Mouse (Mus musculus) adrenal gland, postnatal 10 days (tissue): ENCODE measurements around the gene Larp4b. TPM values are rescaled to one million over a fixed set of nuclear protein-coding genes. Genes with fewer than 3 reads are reported as not detected.
"Not testable (repeated sequence)": the region's sequence is repeated elsewhere in the genome, so short reads cannot be mapped to it uniquely, and the experiment has no call there.

Experiments
- DNase-seq: peaks from one replicate; pipeline ENCODE4 v3.0.0; 2021; ENCODE audit warnings: mixed read lengths
- long read RNA-seq, 2 experiments: library from polyadenylated mRNA; stranded (forward); transcript quantifications; one replicate each; pipeline ENCODE4 v2.0.0; 2021
- total RNA-seq, 2 experiments: library from RNA; stranded (reverse); gene quantifications; 2 replicates each; pipeline ENCODE4 v1.2.3; 2021

The Larp4b gene
- 10 to 100 TPM; 59.9 to 68.7 TPM for total RNA-seq
- long read RNA-seq, experiment 1, partial matches to known transcripts: 12 of 18 reads
- long read RNA-seq, experiment 1, other reads (novel, unspliced or antisense): 6 of 18 reads
- long read RNA-seq, experiment 2, full-length matches to known transcripts: 5 of 8 reads
- long read RNA-seq, experiment 2, partial matches to known transcripts: 1 of 8 reads
- long read RNA-seq, experiment 2, other reads (novel, unspliced or antisense): 2 of 8 reads

- peak; percentile 98 for DNase-seq
Observed at GRCm38 (mm10) chr13:9093316-9094155, at the start of gene Larp4b. Larp4b (plus strand) TSS chr13:9093881.

GRCm38 (mm10) chr13:9044731-9045130, 49.0 kb upstream of the Larp4b start:
- no peak for DNase-seq

GRCm38 (mm10) chr13:9052049-9052691, 41.5 kb upstream of the Larp4b start:
- DNase-seq: not testable (repeated sequence)

- no peak for DNase-seq
Observed at GRCm38 (mm10) chr13:9057277-9057676, 36.4 kb upstream of the Larp4b start.

GRCm38 (mm10) chr13:9058706-9059105, 35.0 kb upstream of the Larp4b start:
- no peak for DNase-seq

- peak; percentile 30 for DNase-seq
Observed at GRCm38 (mm10) chr13:9061394-9061793, 32.3 kb upstream of the Larp4b start.

GRCm38 (mm10) chr13:9064196-9064595, 29.5 kb upstream of the Larp4b start:
- DNase-seq: no peak

GRCm38 (mm10) chr13:9066107-9066506, 27.6 kb upstream of the Larp4b start:
- DNase-seq: no peak

GRCm38 (mm10) chr13:9071008-9071407, 22.7 kb upstream of the Larp4b start:
- DNase-seq: no peak

GRCm38 (mm10) chr13:9073818-9074217, 19.9 kb upstream of the Larp4b start:
- no peak for DNase-seq

- DNase-seq: no peak
Observed at GRCm38 (mm10) chr13:9075825-9076592, 17.7 kb upstream of the Larp4b start.

GRCm38 (mm10) chr13:9082128-9082883, 11.4 kb upstream of the Larp4b start:
- DNase-seq: no peak

GRCm38 (mm10) chr13:9094186-9094980, 702 bp downstream of the Larp4b start:
- DNase-seq: peak; percentile 54

GRCm38 (mm10) chr13:9099289-9099688, 5.6 kb downstream of the Larp4b start:
- DNase-seq: no peak

GRCm38 (mm10) chr13:9100517-9100916, 6.8 kb downstream of the Larp4b start:
- no peak for DNase-seq

GRCm38 (mm10) chr13:9106246-9106645, 12.6 kb downstream of the Larp4b start:
- DNase-seq: no peak

GRCm38 (mm10) chr13:9106992-9107858, 13.5 kb downstream of the Larp4b start:
- no peak for DNase-seq

GRCm38 (mm10) chr13:9113735-9114134, 20.1 kb downstream of the Larp4b start:
- no peak for DNase-seq

GRCm38 (mm10) chr13:9120835-9121542, 27.3 kb downstream of the Larp4b start:
- DNase-seq: no peak
